Mouse (Mus musculus) kidney, embryonic 16.5 days (tissue): ENCODE results near the gene Pax2. TPM values are rescaled to one million over a fixed set of nuclear protein-coding genes. Genes with fewer than 3 reads are reported as not detected.

ENCODE experiments used
- ATAC-seq: fragments of 200-750 bp; cut with Nextera tagmentation; 2 replicates; pipeline ENCODE4 v1.8.0; 2017; ENCODE audit warnings: moderate TSS enrichment; ENCODE audit not compliant: low FRiP score, low TSS enrichment
- H3K27ac ChIP-seq: fragments of 300-500 bp; sonication (generic); 2 replicates; pipeline ENCODE4 v1.5.1; 2014; ENCODE audit warnings: low read length
- H3K27me3 ChIP-seq: fragments of 300-500 bp; sonication (generic); 2 replicates; pipeline ENCODE4 v1.6.1; 2014; ENCODE audit warnings: low read length, control low read depth, mixed read lengths; ENCODE audit not compliant: insufficient read depth
- H3K36me3 ChIP-seq: fragments of 300-500 bp; sonication (generic); 2 replicates; pipeline ENCODE4 v1.6.1; 2014; ENCODE audit warnings: low read length, control low read depth, mixed read lengths; ENCODE audit not compliant: insufficient read depth
- H3K4me1 ChIP-seq: fragments of 300-500 bp; sonication (generic); 2 replicates; pipeline ENCODE4 v1.6.1; 2014; ENCODE audit warnings: low read length, control low read depth, mixed read lengths; ENCODE audit not compliant: insufficient read depth
- H3K4me2 ChIP-seq: fragments of 300-500 bp; sonication (generic); replicated peaks from 2 replicates; pipeline ENCODE4 v1.6.1; 2014; ENCODE audit warnings: low read depth, low read length
- H3K4me3 ChIP-seq: fragments of 300-500 bp; sonication (generic); 2 replicates; pipeline ENCODE4 v1.5.1; 2014; ENCODE audit warnings: mild to moderate bottlenecking, low read length
- H3K9ac ChIP-seq: fragments of 300-500 bp; sonication (generic); replicated peaks from 2 replicates; pipeline ENCODE4 v1.6.1; 2014; ENCODE audit warnings: low read length
- H3K9me3 ChIP-seq: fragments of 300-500 bp; sonication (generic); 2 replicates; pipeline ENCODE4 v1.6.1; 2016; ENCODE audit warnings: low read length, control low read depth
- WGBS: fragments of 180-500 bp; shearing (Covaris S2); extraction: QIAGEN DNeasy Blood & Tissue Kit; methylation state at CpG from one replicate; pipeline ENCODE4 v1.1.7; 2014; 5-methylcytosine and 5-hydroxymethylcytosine counted together
- polyA plus RNA-seq: library from polyadenylated mRNA; unstranded; fragments of >200 nt; fragmentation: Nextera tagmentation; extraction: Ambion mirVana; gene quantifications from 2 replicates; pipeline ENCODE4 v1.2.1, GENCODE M21; 2015

The Pax2 gene
- polyA plus RNA-seq, 1 experiment from 2014 or later, result 23.8 TPM

DNA sequence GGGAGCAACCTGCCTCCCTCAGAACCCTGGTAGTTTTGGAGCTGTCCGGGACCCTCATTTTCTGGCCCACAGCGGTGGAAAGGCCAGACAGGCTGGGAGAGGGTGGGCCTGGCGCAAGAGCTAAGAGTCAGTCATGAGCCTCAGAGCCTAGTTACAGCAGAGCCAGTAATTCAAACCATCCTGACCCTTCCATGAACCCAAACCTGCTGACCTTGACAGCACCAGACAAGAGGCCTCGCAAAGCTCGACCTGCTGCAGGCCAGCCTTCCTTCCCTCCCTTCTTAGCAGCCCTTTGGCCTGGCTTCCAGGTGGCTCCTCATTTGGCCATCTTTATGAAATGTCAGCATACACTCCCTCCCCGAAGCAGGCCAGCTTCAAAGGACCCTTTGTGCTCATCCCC, 44.5 kb downstream of the Pax2 start:
- Histone ChIP-seq H3K4me1 (peaks cover 53% of the 10 kb centered on the region), H3K4me3 (no peak overlapping the region), H3K4me2 (no peak overlapping the region), H3K27ac (no peak overlapping the region), H3K9ac (no peak overlapping the region), H3K36me3 (peaks cover 21% of the 10 kb centered on the region; the same call in 1 of the 2 replicates), H3K9me3 (no peaks in the 10 kb centered on the region), H3K27me3 (no peaks in the 10 kb centered on the region)
- WGBS, result 20% methylated on average over 6 of the region's 6 CpGs
- ATAC-seq, result peak; percentile 69

DNA sequence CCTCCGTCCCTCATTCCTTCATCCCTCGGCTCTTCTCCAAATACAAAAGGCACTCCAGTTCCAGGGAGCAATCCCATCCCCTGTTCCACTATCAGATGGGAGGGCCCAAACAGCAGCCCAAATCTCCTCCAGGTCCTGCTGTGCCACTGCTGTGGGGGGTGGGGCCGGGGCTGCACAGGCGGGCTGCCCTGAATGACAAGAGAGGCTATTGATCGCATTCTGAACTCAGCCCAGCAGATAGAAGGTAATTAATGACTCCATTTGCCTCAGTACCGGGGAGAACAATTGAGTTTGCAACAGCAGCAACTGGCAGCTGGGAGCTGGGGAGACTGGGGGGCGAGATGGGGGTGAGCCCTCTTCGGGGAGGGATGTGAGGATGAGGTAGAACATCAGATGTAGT, 52.9 kb downstream of the Pax2 start:
- H3K9me3 ChIP-seq, result no peaks in the 10 kb centered on the region
- H3K27ac ChIP-seq, result no peak overlapping the region
- H3K4me3 ChIP-seq, result no peak overlapping the region
- no peaks in the 10 kb centered on the region for H3K27me3 ChIP-seq
- 0 out of 2 replicates have a peak, but pooled peaks cover 5% of the 10 kb centered on the region for H3K4me1 ChIP-seq
- no peak overlapping the region for H3K4me2 ChIP-seq
- H3K36me3 ChIP-seq, result peaks cover 13% of the 10 kb centered on the region
- ATAC-seq, result no peak
- 30% methylated on average over 8 of the region's 8 CpGs for WGBS
- H3K9ac ChIP-seq, result no peak overlapping the region

DNA sequence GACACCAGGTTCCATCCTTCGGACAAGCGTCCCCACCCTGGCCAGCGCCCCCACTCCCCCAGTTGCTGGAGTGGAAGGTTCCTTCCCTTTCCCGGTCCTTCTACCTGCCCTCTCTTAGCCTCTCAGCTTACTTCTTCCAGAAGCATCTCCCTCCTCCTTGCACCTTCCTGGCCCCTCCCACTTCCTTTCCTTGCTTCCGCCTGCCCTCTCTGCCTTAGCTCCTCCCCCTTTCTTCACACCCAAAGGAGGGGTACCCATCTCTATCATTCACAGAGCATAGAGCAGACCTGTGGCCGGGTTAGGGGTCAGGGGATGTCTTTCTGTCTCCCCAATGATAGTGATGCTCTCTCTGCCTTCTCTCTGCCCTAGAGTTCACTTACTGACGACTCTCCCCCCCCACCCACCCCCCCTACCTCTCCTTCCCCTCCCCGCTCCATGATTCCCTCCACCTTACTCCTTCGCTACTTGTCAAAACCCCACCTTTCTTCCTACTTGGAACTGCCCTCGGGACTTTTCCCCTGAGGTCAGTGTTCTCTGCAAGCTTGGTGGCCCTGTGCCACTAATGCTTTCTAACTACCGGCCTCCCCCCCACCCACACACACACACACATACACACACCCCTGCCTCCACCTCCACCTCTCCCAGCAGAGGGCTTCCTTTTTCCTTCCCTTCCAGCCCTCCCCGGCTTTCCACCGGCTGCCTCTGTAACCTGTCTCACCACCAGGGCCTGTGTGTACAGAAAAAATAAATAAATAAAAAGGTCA, 57.0 kb downstream of the Pax2 start:
- H3K4me2 ChIP-seq, result no peak overlapping the region
- no peak overlapping the region for H3K27ac ChIP-seq
- peak; percentile 39; the same call in 1 of the 2 replicates for ATAC-seq
- no peaks in the 10 kb centered on the region for H3K9me3 ChIP-seq
- WGBS, result 46% methylated on average over 13 of the region's 13 CpGs
- peaks cover 14% of the 10 kb centered on the region for H3K36me3 ChIP-seq
- no peak overlapping the region for H3K9ac ChIP-seq
- no peaks in the 10 kb centered on the region for H3K27me3 ChIP-seq
- no peak overlapping the region for H3K4me3 ChIP-seq
- 0 out of 2 replicates have a peak, but pooled peaks cover 10% of the 10 kb centered on the region for H3K4me1 ChIP-seq

GRCm38 (mm10) chr19:44815111-44815510, 59.3 kb downstream of the Pax2 start:
- H3K9ac ChIP-seq, result no peak overlapping the region
- 78% methylated on average over 3 of the region's 3 CpGs for WGBS
- peaks cover 26% of the 10 kb centered on the region for H3K36me3 ChIP-seq
- H3K4me3 ChIP-seq, result no peak overlapping the region
- no peak overlapping the region for H3K27ac ChIP-seq
- no peak for ATAC-seq
- H3K4me2 ChIP-seq, result no peak overlapping the region
- H3K9me3 ChIP-seq, result no peaks in the 10 kb centered on the region
- 0 out of 2 replicates have a peak, but pooled peaks cover 10% of the 10 kb centered on the region for H3K4me1 ChIP-seq
- no peaks in the 10 kb centered on the region for H3K27me3 ChIP-seq

DNA sequence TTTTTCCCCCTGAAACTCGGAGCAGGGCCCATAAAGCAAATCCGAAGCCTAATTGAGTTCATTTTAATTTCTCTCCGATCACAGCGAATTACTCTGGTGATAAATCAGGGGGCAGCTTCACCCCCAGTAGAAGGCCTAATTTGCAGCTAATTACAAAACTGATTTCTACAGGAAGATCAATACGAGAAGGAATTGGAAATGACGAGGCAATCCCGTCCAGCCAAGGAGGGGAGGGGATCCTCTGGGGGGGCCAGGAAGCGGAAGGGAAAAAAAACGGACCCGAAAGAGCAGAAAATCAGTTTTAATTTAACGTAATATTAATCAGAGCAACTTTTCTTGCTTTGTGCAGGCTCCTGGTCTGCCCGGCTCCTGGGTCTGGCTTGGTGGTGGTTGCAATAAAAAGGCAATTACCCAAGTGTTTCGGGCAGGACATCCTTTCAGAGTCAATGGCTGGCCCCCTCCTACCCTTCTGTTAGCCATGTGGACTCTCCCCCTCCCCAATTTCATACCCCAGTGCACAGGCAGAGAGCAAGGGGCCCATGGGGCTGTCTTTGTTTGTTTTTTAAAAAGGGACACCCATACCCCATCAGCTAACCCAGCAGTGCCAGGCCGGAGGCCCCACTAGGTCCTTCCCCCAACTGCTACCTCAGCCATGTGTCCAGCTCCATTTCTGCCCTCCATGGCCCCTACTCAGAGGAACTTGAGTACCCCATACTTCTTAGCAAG, 61.7 kb downstream of the Pax2 start:
- H3K4me1 ChIP-seq, result peaks cover 6% of the 10 kb centered on the region; the same call in 1 of the 2 replicates
- WGBS, result 55% methylated on average over 14 of the region's 14 CpGs
- no peak for ATAC-seq

GRCm38 (mm10) chr19:44818676-44819075, 62.8 kb downstream of the Pax2 start:
- H3K4me3 ChIP-seq, result no peak overlapping the region
- WGBS, result 72% methylated on average over 6 of the region's 6 CpGs
- peaks cover 31% of the 10 kb centered on the region for H3K36me3 ChIP-seq
- H3K27ac ChIP-seq, result no peak overlapping the region
- no peaks in the 10 kb centered on the region for H3K9me3 ChIP-seq
- no peak overlapping the region for H3K9ac ChIP-seq
- H3K27me3 ChIP-seq, result no peaks in the 10 kb centered on the region
- ATAC-seq, result no peak
- no peak overlapping the region for H3K4me2 ChIP-seq
- H3K4me1 ChIP-seq, result peaks cover 10% of the 10 kb centered on the region; the same call in 1 of the 2 replicates

More for the DNA sequence above, 61.7 kb downstream of the Pax2 start:
- no peak overlapping the region for H3K27ac ChIP-seq
- no peaks in the 10 kb centered on the region for H3K27me3 ChIP-seq
- peaks cover 31% of the 10 kb centered on the region for H3K36me3 ChIP-seq
- no peak overlapping the region for H3K9ac ChIP-seq
- H3K4me2 ChIP-seq, result no peak overlapping the region
- no peaks in the 10 kb centered on the region for H3K9me3 ChIP-seq
- no peak overlapping the region for H3K4me3 ChIP-seq

DNA sequence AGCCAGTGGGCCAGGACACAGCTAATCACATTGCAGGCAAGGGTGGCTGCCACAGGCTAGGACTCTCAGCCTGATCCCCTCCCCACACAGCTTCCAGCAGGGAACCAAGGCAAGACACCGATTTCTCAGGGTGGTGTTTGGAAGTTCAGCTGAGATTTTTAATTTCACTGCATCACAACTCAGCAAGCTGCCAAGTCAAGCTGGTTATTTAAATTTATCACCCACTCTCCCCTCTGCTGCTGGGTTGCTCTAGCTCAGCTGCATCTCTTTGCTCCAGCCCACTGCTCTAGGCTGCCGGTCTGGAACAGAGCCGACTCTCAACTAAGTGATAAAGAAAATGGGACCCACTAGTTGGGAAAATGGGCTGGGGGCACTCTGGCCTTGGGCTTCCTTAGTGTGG, 65.7 kb downstream of the Pax2 start:
- WGBS, result 23% methylated on average over 3 of the region's 3 CpGs
- Histone ChIP-seq H3K4me1 (peaks cover 10% of the 10 kb centered on the region; the same call in 1 of the 2 replicates), H3K27ac (no peak overlapping the region), H3K36me3 (peaks cover 30% of the 10 kb centered on the region), H3K4me2 (no peak overlapping the region), H3K27me3 (no peaks in the 10 kb centered on the region), H3K4me3 (no peak overlapping the region), H3K9ac (no peak overlapping the region), H3K9me3 (no peaks in the 10 kb centered on the region)
- no peak for ATAC-seq

DNA sequence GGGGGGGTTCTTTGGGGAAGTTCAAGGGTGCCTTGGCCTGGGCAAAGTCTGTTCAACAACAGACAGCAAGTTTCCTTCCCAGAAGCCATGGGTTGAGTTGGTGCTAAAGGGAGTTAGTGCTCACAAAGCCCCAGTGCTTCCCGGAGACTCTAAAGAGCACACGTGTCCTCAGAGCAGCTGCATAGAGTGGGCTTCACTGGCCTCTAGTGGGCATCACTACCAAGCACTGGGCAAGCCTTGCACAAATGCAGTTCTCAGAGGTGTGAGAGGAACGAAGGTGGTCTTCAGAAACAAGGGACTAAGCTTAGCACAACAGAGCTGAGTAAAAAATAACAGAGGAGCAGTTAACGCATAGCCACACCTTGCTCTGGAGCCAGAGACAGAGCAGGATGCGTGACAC, 66.5 kb downstream of the Pax2 start:
- Histone ChIP-seq H3K4me1 (peaks cover 10% of the 10 kb centered on the region; the same call in 1 of the 2 replicates), H3K4me2 (no peak overlapping the region), H3K27me3 (no peaks in the 10 kb centered on the region), H3K4me3 (no peak overlapping the region), H3K27ac (no peak overlapping the region), H3K9me3 (no peaks in the 10 kb centered on the region), H3K9ac (no peak overlapping the region), H3K36me3 (peaks cover 26% of the 10 kb centered on the region)
- no peak for ATAC-seq
- 52% methylated on average over 5 of the region's 5 CpGs for WGBS

DNA sequence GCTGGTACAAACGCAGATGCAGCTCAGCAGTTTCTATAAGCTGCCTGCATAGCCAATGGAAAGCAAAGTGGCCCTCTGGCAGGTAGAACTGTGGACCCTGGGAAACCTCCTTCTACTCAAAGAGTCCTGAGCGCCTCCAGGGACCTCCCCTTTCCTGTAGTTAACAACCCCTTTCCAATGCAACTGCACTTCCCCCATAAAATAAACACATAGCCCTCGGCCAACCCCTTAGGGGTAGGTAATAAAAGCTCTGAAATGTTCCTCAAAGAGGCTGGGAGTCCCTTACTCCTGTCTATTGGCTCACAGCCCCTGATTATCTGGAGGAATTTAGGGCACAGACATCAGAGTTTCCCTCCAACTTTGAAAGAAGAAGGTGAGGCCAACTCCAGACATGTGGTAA, 67.8 kb downstream of the Pax2 start:
- 0 out of 2 replicates have a peak, but pooled peaks have one; percentile 20 for ATAC-seq
- Histone ChIP-seq H3K4me3 (no peak overlapping the region), H3K27me3 (no peaks in the 10 kb centered on the region), H3K36me3 (peaks cover 23% of the 10 kb centered on the region), H3K27ac (peak overlapping the region; percentile 28), H3K9me3 (no peaks in the 10 kb centered on the region), H3K9ac (no peak overlapping the region), H3K4me2 (no peak overlapping the region), H3K4me1 (peaks cover 10% of the 10 kb centered on the region; the same call in 1 of the 2 replicates)
- whole genome bisulfite sequencing, result 24% methylated on average over 3 of the region's 3 CpGs
